Mouse (Mus musculus) frontal cortex, postnatal 14 days (tissue): Measurements from ENCODE around the gene Col28a1.

Experiments
- DNase-seq, 2 experiments: peaks; one replicate each; pipeline ENCODE4 v3.0.0; 2022; ENCODE audit warnings: low spot score in 2 of 2

Col28a1 gene

DNA sequence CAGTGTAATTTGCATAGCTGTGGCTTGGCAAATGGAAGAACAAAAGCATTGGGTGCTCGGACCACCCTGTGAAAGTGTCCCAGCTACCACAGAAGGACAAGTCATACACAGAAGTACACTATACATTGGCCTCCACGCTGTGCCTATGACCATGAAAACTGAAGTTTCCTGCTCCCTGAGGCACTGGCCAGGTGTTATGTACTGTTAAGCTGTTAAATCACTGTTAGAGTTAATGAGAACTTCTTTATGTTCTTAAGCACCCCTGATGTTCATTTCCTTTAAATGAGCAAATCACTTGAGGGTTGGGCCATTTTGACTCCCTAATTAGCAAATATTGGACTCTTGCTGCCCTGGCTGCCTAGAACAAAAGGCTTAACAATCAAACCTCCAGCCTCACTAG lies 73.3 kb downstream of the Col28a1 start:
- DNase-seq, result no peak

DNA sequence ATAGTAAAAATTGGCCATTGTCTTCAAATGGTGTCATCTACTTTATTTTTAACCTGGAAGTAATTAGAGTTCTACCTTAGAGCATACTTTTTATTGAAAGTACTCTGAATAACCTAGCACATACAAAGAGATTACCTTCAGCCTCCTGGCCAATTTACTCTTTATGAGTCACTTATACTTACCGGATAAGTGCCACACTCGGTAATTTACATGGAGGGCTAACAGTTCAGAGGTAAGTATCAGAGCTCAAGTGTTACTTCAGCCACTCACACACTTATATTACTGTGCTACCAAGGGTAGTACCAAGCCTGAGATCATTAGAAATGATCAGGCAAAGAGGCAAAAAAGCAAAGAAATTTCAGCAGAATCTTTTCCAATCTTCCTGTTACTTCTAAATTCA lies 73.8 kb downstream of the Col28a1 start:
- DNase-seq, result no peak

DNA sequence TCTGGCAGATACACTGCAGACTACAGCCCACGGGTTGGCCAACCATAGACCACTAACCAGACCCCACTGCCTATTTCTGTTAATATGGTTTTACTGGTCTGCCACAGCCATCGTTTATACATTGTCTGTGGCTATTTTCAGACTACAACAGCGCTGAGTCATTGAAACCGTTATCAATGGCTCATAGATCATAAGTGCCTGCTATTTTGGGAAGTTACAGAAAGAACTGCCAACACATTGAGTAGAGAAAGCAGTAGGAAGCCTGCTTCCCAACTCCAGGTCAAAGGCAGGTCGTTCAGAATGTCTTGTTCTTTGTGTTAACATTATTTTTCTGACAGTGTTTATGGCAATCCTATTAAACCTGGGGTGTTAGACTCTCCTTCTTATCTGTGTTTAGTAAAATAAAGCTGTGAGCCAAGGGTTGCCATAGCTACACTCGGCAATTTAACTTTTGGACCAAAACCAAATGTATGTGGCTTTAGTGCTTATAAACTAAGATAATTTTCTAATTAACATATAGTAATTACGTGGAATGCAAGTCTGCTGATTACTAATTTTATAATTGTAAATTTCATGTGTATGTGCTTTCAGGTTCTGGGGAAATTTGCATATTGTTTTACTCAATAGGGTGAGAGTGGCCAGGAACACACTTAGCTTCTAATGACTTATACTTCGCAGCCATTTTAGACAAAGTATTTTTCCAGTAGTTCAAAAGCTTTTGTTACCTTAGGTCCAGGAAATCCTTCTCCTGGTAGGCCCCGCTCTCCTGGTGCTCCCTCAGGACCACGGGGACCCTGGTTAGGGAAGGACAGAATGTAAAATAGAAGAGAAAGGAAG lies 86.3 kb downstream of the Col28a1 start:
- DNase-seq, result no peak

GRCm38 (mm10) chr6:8101224-8101623 lies 91.2 kb downstream of the Col28a1 start:
- DNase-seq, result no peak

- no peak for DNase-seq
These were observed 96.6 kb downstream of the Col28a1 start for GRCm38 (mm10) chr6:8095856-8096255.

DNA sequence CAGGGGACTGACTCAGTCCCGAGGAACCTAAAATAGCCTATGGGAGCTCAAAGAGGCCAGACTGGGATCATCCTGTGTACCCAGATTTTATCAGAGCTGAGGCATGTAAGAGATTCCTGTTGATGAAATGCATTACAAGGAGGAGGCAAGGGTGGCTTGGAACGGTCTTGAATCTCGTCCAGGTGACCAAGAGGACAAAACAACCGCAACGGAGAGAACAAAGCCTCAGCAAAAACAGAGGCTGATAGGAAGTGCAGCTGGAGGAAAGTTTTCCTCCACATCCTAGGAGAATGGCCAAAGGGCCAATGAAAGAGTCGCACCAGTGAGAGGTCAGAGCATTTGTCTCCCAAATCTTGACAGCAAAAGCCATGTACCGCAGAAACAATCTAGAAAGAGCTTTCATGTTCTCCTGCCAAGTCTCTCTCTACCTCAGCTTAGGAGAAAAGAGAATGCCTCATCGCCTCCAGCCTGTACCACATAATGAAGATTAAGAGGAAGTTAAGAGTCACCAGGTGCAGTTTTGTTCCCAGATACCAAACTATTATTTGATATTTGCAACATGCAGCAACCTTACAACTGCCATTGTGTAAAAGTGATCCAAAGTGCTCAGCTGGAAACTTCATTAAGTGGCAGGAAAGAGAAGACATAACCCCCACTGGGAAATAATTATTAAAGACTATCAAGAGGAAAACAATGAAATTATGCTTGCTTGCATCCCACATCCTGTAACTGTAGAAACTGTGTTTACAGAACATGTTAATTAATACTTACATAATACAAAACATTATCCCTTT lies 98.1 kb downstream of the Col28a1 start:
- no peak for DNase-seq

DNA sequence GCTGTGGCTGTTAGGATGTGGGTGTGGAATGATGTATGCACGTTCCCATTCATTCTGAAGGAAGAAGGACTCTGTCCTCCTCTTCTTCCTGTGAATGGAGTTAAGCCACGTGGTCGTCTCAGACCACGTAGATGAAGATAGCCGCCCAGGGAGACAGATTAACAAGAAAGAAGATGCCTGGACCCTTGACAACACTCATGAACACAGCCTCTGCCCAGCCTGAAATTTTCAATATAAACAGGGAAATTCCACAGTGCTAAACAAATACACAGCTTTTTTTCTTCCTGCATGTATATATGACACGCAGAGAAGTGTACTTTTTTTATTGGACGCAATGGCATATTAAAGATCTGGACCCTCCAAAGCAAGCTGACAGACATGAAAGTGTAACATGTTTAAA lies 98.9 kb downstream of the Col28a1 start:
- no peak for DNase-seq

GRCm38 (mm10) chr6:8086847-8087246 lies 105.6 kb downstream of the Col28a1 start:
- no peak for DNase-seq

DNA sequence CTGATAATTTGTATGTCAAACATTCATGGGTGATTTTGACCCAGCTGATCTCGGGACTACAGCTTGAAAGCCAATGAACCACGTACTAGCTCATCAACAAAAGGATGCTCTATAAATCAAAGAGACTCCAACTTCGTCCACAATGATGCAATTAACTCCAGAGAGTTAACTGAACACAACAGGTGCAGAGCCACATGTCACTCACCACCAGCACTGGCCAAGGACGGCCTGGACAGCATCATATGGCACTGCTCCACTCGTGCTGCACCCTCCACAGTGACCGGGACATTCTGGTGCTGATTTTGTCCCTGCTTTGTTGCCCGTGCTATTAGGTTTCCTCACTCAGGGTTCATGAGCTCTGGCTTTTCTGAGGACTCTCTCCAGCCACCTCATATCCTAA lies 107.6 kb downstream of the Col28a1 start:
- DNase-seq, result no peak

DNA sequence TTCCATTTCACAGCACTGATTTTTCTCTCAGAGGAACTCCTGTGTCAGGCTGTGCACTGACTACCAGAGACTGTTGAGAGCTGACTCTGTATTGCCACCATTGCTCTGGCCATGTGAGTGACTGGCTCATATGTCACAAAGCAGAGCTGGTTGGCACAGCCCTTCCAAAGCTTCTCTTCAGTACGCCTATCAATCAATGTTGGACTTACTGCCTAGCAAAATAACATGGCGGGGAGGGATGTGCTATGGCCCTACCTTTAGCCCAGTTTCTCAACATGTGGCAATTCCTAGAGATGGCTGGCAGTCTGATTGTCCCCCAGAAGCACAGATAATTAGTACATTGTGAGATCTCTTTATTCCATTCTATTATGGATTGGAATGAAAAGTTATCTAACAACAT lies 109.2 kb downstream of the Col28a1 start:
- no peak for DNase-seq

GRCm38 (mm10) chr6:8077572-8078146 lies 114.8 kb downstream of the Col28a1 start:
- DNase-seq, result no peak

DNA sequence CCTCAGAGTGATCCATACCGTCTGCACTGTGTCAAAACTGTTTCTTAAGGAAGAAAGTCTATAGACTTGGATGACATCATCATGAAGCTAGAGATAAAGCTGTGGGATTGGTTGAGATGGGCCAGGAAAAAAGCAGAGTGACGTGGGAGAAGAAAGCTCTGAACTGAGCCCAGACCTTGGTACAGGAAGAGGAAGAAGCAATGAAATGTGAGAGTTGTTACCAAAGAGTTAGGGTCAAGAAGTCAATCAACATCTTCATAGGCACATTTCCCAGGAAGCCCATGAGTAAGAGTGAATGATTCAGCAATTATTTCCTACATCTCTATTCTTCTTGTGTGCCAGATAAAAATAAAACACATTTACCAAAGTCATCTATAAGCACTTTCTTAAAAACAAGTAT lies 117.5 kb downstream of the Col28a1 start:
- no peak for DNase-seq

DNA sequence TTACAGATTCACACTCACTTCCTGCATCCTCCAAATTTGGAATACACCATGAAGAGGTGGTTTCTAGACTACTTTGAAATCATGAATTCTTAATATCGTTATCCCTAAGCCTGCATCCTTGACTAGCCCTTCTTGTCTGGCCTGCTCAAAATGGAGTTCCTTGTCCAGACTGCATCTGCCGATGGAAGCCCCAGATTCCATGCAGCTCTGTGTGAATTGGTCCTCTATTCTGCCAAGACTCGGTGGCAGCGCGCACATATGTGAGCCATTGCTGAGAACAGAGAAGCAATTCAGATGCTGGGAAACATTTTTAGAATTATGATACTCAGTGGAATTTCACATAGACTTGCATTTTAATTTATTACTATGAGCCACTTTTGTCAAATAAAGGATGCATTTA lies 123.4 kb downstream of the Col28a1 start:
- DNase-seq, result peak; percentile 7

DNA sequence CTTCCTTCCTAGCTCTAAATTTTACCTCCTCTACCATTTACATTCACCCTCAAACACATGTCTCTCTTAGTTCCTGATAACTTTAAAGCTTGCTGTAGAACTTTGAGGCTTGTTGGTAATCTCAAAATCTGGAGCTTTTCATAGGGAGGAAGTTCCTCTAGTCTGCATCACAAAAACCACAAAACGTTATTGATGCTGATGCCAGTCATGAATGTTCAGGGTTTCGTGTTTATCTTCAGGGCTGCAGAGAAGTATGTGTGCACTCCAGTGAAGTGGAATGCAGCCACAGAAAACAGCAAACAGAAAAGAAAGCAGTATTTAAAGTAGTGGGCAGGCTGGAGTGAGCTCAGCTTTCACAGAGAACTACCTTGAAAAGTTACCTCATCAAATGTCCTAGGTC lies 124.0 kb downstream of the Col28a1 start:
- DNase-seq, result no peak

GRCm38 (mm10) chr6:8067124-8067523 lies 125.3 kb downstream of the Col28a1 start:
- DNase-seq, result no peak

DNA sequence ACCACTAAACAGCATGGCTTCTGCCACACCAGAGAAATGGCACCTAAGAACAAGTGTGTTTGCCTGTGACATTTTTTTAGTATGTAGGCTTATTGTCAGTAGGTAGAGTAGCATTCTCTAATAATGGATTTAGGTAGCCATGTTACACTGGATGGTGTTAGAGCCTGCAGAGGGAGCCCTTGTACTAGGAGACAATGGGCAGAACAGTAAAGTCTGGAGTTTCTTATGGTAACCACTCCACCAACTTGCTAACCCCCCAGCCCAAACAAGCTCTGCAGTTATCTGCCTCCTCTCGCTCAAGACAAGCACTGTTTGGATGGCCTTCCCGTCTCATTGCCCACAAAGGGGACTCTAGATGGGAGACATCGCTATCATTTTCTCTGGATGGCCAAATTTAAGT lies 126.2 kb downstream of the Col28a1 start:
- DNase-seq, result peak in 1 of 2 experiments; percentile 9

GRCm38 (mm10) chr6:8059199-8059598 lies 133.2 kb downstream of the Col28a1 start:
- no peak for DNase-seq

GRCm38 (mm10) chr6:8048216-8048615 lies 144.2 kb downstream of the Col28a1 start:
- DNase-seq, result no peak

- no peak for DNase-seq
These were observed 146.0 kb downstream of the Col28a1 start for GRCm38 (mm10) chr6:8046446-8046845.

- no peak for DNase-seq
These were observed 146.6 kb downstream of the Col28a1 start for GRCm38 (mm10) chr6:8045825-8046224.

DNA sequence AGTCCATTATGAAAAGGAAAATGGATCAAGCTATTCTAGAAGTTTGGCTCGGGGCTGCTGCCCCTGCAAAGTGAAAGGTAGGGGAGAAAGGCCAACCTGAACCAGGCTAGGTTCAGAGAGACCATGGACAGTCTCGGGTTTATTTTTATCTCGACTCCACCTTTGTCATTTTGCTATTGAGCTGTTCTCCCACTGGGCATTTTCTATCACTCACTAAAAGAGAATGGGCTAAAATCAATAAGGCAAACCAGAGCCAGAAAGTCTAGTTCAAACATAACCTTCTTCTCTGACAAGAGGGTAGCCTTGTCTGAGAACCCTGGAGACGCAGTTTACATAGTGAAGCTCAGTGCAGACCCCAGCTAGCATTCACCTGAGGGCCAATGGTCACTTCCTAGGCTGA lies 163.7 kb downstream of the Col28a1 start:
- no peak for DNase-seq

- DNase-seq, result no peak
These were observed 166.9 kb downstream of the Col28a1 start for GRCm38 (mm10) chr6:8025332-8026129.
